Mouse (Mus musculus) activated CD4-positive, CD25-positive, alpha-beta regulatory T cell, adult 4 months (primary cell): ENCODE measurements around the gene Tradd. TPM values are rescaled to one million over a fixed set of nuclear protein-coding genes. Genes with fewer than 3 reads are reported as not detected.

ENCODE experiments used
- ATAC-seq: one replicate; pipeline ENCODE4 v1.8.0; 2017
- polyA plus RNA-seq, 2 experiments: library from polyadenylated mRNA; unstranded; fragments of 100-300 nt; shearing (Covaris generic); gene quantifications; one replicate each; pipeline ENCODE4 v1.2.1; 2017

Gene Tradd
- polyA plus RNA-seq: 10 to 100 TPM; 54.2 to 64.6 TPM

GRCm38 (mm10) chr8:105264024-105264982 lies at the start of gene Tradd, which contains the start of gene Fbxl8:
Gene Tradd, minus strand, starts transcription at chr8:105264609.
Gene Fbxl8, plus strand, starts transcription at chr8:105264648.
- ATAC-seq: peak; percentile 60

GRCm38 (mm10) chr8:105313622-105314402 lies 49.4 kb upstream of the Tradd start:
- no peak for ATAC-seq

- ATAC-seq: no peak
Observed at GRCm38 (mm10) chr8:105312891-105313481, 48.6 kb upstream of the Tradd start.

GRCm38 (mm10) chr8:105311718-105312117 lies 47.3 kb upstream of the Tradd start:
- no peak for ATAC-seq

- no peak for ATAC-seq
Observed at GRCm38 (mm10) chr8:105310118-105310517, 45.7 kb upstream of the Tradd start.

- no peak for ATAC-seq
Observed at GRCm38 (mm10) chr8:105309142-105309847, 44.9 kb upstream of the Tradd start.

GRCm38 (mm10) chr8:105308428-105308827 lies 44.0 kb upstream of the Tradd start:
- ATAC-seq: no peak

- ATAC-seq: no peak
Observed at GRCm38 (mm10) chr8:105307670-105308069, 43.3 kb upstream of the Tradd start.

GRCm38 (mm10) chr8:105306146-105306691 lies 41.8 kb upstream of the Tradd start:
- ATAC-seq: no peak

- ATAC-seq: peak; percentile 59
Observed at GRCm38 (mm10) chr8:105305211-105306145, 41.1 kb upstream of the Tradd start, which contains the start of gene Elmo3. Gene Elmo3, plus strand, starts transcription at chr8:105305601.

- ATAC-seq: peak; percentile 51
Observed at GRCm38 (mm10) chr8:105304325-105305210, 40.2 kb upstream of the Tradd start.

- ATAC-seq: no peak
Observed at GRCm38 (mm10) chr8:105303874-105304273, 39.5 kb upstream of the Tradd start.

GRCm38 (mm10) chr8:105303396-105303795 lies 39.0 kb upstream of the Tradd start:
- ATAC-seq: no peak

- no peak for ATAC-seq
Observed at GRCm38 (mm10) chr8:105299962-105300361, 35.6 kb upstream of the Tradd start.

- no peak for ATAC-seq
Observed at GRCm38 (mm10) chr8:105298351-105299252, 34.2 kb upstream of the Tradd start.

GRCm38 (mm10) chr8:105297511-105298192 lies 33.2 kb upstream of the Tradd start, which contains the start of gene E2f4:
Gene E2f4, plus strand, starts transcription at chr8:105297663.
- ATAC-seq: peak; percentile 99

GRCm38 (mm10) chr8:105295895-105296573 lies 31.6 kb upstream of the Tradd start, which contains the start of gene Exoc3l:
Gene Exoc3l, minus strand, starts transcription at chr8:105296101.
- no peak for ATAC-seq
